Mouse (Mus musculus): ENCODE results near the gene Crip1.
A peak's percentile ranks its signal among the peaks of the same experiment; 100 is the strongest.

Gene Crip1

DNA sequence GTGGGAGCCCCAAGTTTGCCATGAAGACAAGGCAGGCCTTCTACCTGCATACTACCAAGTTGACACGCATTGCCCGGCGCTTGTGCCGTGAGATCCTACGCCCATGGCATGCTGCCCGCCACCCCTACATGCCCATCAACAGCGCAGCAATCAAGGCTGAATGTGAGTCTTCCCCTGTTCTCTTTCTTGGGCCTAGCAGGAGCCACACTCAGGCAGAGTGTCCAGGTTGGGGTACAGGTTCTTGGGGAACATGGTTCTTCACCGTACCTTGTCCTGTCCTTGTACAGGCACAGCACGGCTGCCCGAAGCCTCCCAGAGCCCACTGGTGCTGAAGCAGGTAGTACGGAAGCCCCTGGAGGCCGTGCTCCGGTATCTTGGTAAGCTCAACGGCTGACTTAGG lies 14.5 kb upstream of the Crip1 start:
- DNase-seq, result no peak

DNA sequence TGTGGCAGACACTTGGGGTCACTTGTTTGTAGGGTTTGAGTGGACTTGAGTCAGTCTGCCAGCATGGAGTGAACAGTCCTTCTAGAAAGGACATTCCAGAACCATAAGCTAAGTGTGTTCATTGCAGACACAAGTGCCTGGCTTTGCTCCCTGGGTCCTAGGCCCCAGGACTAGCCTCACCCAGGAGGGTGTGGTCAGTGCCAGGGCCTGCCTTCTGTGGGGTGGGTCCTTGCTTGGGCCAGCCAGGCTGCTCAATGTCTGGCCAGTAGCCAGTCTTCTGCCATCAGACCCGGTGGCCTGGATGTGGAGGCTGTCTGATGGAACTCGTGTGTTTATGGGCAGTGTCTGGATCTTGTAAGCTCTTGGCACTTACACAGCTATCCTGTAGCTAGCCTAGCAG lies 13.5 kb upstream of the Crip1 start:
- no peak for DNase-seq

DNA sequence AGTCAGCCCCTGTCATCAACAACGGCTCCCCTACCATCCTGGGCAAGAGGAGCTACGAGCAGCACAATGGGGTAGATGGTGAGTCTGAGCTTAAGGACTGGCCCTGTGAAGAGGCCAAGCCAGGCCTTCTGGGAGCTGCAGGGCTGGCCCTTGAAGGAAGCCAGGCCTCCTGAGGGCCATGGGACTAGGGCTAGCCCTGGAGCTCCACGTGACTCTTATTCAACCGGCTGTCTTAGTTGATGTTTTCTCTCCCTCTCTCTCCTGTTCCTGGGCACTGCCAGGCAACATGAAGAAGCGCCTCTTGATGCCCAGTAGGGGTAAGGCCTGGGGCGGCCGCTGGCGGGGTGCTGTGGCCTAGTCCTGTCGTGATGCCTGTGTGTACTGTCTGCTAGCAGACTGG lies 12.9 kb upstream of the Crip1 start:
- no peak for DNase-seq

DNA sequence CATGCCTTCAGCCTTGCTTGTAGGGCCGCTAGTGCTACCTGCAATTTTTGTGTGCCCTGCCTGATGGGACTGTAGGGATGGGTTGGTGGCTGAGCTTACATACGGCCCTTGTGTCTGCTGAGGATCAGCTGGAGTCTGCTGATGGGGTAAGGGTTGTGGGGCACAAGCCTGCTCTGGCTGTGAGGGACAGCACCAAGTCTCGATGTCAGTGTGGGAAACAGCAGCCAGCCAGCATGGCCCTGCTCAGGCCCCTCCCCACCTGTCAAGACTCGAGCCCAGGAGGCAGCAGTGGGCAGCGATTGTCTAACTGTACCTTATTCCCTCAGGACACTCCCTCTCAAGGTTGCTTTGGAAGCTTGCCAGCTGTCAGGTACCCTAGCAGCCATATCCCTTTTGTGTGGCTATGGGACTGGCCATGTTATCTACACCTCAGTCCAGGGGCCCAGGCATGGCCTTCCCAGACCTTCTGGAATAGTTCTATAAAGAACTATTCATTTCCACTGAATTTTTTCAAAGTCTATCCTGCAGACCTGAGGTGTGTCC lies 12.2 kb upstream of the Crip1 start:
- DNase-seq, result no peak

DNA sequence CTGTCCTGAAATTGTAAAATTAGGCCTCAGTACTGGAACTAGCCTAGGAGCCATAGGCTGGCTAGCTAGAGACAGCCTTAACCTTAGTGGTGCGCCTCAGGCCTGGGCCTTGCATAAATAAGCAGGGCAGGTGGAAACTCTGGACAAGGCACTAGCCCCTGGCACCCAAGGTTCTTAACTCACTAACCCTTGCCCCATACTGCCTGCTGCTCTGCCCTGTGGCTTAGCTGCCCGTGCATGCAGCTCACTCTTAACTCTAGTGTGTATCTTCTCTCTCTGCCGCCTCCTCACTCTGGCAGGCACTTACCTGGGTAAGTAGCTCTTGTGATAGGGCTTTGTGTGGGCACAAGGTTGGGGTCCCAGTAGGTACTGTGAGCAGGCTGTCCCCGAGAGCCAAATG lies 11.6 kb upstream of the Crip1 start:
- no peak for DNase-seq

DNA sequence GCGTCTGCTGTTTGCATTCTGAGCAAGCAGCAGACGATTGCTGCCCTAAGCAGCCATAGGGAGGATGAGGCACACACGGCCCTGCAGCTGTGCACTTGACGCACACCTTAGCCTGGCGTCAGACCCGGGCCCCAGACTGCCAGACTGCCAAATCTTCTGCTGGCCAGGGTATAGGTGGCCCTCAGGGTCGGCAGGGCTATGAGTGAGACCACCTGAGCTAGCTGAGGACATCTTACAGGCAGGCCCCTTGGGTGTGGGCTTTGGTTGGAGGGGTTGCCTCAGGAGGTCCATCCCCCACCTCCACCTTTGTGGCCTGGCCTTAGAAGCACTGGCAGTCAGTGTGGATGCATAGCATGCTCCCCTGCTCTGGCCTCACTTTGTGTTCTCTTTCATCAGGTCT lies 10.7 kb upstream of the Crip1 start:
- DNase-seq, result no peak

DNA sequence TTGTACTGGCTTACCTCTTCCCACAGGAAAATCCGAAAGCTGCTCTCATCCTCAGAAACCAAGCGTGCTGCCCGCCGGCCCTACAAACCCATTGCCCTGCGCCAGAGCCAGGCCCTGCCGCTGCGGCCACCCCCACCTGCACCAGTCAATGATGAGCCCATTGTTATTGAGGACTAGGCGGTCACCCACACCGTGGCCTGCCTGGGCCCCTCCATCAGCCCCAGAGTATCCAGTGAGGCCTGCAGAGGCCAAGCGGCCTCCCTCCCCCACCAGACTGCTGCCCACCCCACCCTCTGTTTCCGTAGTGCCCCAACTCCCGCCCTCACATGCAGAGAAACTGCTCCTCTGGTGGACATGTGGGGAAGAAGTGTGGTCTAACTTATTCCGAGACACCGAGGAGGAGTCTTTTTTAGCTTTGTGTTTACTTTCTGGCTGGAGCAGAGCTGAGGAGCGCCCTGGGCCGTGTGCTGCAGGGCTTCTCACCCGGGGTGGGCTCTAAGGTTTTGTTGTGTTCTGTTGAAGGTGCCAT lies 9.6 kb upstream of the Crip1 start:
- DNase-seq, result no peak

DNA sequence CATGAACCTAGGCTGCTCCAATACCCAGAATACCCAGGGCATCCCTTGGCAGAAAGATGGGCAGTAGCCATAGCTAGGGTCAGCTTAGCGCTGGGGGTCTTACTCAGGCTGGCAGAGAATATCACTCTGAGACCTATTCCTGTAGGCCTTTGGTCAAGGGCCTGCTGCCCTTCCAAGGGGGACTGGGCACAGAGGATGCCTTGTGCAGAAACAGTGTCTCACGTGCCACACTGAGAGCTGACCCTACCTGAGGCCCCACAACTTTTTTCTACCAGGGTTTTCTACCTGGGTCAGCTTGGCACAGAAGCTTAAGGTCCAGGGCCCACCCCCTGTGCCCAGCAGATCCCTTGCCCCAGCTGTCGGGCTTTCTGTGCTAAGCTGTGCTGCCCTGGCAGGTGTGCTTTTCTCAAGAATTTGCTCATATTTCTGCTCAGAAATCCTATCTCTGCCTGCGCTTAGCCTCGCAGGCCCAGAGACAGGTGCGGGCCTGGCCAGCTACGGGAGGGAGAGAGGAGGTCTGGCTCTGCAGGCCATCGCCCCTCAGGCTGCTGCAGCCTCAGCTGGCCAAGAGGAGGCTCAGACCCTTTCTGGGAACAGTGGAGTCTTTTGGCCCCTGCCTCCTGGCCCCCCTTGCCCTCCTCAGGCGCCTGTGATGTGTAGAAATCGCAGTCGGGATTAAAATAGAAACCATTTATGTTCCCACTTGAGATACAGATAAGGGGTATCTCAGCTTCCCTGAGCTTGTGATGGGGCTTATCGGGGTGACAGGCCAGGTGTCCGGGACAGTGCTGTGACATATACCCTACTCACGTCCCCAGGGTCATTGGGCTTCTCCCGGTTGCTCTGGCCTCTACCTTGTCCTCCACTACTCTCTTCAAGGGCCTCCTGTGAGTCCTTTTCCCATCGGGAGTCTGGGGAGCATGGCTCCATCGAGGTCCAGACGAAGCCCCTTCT lies 8.6 kb upstream of the Crip1 start:
- no peak for DNase-seq

DNA sequence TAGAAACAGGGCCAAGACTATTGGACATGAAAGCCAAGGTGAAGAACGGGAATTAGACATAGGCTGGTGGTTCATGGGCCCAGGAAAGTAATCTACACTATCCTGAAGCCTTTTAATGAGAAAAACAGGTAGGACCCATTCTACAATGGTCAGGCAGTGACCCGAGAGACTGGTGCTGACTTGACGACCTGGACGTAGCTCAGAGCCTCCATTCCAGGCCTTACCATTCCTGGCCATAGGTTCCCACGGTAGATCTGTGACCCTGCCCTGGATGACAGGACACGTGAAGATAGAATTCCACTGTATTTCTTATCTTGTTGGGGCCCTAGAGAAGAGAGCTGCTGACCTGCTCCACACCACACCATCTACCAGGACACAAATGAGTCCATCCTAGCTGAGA lies 7.8 kb upstream of the Crip1 start:
- no peak for DNase-seq

DNA sequence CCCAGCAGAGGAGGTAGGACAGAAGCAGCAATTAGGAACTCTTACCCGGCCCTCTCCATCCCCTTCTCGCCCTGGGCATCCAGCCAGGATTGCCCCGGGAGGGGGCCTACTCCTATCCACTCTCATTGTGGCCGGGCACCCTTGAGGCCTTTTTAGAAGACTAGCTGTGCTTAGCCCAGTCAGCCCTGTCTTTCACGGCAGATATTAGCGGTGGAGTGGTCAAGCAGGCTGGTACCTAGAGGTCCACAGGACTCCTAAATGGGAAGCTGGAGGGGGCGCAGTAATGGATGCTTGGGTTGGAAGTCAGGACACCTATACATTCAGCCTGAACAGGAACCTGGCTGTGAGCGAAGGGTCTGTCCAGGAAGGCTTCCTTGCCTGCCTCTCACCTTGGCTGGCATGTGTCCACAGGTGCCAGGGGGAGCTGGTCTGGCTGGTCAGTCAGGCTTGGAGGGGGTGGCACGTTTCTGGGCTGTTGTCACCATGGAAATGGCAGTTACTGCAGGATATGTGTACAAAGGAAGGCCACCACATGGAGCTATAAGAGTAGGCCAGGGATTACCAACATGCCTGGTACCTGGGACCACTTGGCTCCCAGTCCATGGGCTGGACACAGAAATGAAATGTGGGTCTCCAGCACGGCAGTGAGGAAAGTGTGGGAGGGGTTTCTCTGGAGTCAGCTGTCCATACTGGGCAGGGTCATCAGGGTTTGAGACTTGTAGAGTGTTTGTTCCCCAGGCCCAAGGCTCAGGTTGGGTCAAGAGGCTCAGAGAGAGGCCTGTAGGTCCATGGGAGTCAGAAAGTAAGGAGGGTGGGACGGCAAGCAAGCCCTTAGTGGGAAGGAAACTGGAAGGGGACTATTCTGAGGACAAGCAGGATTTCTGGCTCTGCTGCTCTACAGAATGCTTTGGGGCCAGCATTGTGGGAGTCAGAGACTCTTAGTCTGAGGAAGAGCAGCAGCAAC lies 6.9 kb upstream of the Crip1 start:
- DNase-seq, result no peak

DNA sequence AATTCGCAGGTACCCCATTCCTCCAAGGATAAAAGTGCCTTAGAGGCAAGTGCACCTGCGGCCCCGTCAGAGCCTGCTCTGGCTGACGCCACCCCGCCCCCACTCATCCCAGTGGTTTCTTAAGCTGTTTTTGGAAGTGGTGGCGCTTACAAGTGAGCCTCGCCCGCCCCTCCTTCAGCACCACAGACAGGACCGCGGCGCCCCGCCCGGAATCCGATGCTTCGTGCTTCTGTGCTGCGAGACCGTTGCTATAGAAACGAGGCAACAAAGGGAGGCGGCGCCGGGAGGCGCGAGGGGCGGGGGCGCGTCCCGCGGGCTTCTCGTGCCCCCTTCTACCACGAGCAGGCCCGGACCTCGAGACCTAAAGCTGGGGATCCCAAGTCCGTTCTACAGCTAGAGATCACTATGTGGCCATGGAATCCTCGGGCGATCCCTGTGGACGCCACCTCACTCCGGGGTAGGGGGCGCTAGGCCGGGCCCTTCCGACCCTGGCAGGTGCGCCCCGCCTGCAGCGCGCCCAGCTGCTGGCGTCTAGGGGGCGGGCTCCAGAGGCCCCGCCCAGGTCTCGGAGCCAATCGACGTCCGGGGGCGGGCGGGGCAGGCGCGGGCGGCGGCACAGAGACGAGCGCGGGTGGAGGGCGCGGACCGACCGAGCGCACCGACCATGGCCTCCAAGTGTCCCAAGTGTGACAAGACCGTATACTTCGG lies 6.1 kb upstream of the Crip1 start, which contains the start of gene Crip2:
Gene Crip2 (plus strand): TSS at position 329 of the 708 bp plus-strand sequence.
- DNase-seq, result peak; percentile 87

DNA sequence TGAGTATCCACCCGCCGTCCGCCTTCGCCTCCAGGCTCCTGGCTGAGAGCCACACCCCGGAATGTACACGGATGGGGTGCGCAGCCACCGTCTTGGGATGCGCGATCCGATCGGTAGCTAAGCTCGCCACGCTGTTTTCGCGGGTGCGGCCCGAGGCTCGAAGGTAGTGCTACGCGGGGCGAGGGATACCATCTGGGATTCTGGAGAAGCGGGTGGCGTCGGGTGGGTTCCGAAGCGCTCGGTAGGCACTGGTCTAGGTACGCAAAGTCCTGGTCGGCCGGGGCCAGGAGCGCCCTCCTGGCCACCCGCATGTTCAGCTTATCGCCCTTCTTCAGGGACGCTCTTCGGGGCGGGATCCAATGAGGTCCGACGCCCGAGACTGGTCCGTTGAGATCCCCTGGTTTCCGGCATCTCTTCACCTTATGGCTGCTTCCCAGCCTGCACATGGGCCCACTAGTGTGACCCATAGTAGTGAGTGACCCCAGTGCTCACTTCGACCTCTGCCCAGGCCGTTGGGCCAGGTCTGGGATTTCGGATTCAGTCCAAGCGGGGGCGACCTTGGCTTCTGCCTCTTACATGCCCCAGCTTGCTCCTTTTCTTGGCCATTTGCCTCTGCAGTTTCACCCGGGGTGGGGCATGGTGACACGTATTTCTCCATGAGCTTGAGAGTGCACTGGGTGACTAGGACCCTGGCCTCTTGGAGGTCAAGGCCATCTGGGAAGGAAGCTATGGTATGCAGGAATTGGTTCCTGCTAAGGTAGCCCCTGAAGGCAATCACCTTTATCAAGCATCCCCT lies 5.3 kb upstream of the Crip1 start:
- DNase-seq, result peak; percentile 63

DNA sequence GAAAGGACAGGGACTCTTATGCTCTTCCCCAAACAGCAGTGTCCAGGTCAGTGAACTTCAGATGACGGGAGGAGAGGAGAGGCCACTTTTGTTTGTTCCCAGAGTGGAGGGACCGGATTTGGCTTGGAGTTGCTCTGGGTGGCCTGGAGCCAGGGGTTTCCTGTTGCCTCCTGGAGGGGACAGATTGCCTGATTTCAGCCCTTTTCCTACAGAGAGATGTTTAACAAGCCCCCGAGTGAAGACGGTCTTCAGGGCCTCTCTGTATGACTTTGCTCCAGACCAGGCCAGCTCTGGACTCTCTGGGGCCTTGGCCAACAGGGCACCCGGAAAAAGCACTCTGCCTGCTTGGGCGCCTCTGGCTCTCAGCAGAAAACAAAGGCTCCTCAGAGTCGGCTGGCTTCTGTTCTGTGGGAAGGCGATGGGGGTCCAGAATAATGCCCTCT lies 4.6 kb upstream of the Crip1 start:
- no peak for DNase-seq

DNA sequence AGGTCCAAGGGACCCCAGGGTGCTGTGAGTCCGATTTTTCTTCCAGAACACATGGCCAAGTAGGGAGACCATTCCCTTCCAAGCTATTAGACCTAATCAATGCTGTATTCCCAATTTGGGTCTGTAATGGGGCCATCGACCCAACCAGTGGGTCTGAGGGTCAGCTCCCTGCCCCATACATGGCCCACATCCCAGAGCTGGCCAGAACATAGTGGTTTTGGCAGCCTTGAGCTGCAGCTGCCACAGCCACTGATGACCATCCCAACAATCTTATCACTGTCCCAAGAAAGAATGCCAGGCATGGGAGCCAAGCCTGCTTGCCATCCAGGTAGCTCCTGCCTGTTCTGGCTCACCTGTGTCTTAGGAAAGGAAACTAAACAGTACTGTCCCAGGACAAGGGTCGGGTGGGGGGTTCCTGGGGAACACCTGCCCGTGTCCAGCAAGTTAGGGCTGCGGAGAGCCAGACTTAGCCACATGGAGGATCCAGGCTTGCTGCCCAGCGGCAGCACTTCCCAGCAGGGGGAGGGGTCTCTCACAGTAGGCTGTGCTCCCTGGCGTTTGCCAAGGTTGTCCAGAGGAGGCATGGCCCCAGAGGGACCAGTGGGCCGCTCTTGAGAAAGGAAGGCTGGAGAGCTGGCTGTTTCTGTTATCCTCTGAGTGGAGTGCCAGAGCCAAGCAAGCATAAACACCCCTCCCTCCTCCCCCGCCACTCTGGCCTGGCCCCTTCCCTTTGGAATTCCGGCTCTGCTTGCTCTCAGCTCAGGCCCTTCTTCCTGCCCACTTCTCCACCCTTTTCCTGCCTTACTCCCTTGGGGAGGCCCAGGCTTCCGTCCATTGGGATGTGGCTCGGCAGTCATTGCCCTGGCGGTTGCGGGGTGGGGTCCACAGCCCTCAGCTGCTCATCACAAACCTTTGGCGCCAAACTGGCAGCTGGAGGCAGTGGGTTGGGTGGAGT lies 3.8 kb upstream of the Crip1 start:
- peak; percentile 46 for DNase-seq

DNA sequence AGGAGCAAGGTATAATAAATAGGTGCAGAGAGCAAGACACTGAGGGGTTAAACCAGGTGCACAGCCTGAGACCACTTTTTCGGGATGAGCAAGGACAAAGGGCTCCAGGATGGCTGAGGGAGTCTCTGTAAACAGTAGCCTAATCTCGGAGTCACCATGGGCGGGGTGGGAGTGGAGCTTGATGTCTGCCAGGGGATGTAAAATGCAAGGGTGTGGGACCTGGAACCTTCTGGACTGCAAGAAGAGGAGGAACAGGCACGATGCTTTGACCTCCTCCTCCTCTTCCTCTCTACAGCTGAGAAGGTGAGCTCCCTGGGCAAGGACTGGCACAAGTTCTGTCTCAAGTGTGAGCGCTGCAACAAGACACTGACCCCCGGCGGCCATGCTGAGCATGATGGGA lies 3.0 kb upstream of the Crip1 start:
- DNase-seq, result no peak

DNA sequence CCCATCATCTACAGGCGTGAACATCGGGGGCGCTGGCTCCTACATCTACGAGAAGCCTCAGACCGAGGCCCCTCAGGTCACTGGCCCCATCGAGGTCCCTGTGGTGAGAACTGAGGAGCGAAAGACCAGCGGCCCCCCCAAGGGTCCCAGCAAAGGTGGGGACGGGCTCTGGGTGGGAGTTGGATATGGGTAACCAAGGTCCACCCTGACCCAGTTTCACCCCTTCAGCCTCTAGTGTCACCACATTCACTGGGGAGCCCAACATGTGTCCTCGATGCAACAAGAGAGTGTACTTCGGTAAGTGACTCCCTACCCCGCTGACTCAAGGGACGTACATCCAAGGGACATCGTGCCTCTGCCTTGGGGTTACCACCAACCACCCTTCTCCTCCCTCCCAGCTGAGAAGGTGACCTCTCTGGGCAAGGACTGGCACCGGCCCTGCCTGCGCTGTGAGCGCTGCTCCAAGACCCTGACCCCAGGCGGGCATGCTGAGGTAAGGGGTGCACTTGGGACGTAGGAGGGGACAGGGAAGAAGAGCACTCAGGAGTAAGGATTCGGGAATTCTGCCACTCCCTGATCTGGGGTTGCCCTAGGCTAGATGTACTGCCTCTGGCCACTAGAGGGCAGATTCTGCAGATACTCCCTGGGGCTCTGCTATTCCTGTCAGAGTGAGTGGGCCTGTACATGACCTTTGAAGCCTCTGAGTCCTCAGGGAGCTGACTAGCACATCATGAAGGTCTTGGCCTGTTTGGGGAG lies 1.9 kb upstream of the Crip1 start:
- DNase-seq, result peak; percentile 45

DNA sequence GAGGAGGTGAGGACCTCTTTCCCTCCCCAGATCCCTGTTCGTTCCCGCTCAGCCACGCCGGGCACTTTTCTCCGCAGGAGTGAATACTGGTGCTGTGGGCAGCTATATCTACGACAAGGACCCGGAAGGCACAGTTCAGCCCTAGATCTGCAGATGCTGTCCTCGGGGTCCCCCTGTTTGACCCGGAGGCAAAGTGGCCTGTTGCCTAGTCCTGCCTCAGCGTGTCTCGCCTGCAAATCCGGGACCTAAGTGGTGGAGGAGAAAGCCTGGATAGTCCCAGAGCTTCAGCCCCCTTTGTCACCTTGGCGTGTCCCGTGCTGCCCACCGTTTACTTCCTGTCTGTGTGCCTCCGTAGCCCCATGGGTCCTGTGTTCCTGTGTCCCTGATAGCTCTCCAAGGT lies 1.2 kb upstream of the Crip1 start:
- DNase-seq, result no peak

DNA sequence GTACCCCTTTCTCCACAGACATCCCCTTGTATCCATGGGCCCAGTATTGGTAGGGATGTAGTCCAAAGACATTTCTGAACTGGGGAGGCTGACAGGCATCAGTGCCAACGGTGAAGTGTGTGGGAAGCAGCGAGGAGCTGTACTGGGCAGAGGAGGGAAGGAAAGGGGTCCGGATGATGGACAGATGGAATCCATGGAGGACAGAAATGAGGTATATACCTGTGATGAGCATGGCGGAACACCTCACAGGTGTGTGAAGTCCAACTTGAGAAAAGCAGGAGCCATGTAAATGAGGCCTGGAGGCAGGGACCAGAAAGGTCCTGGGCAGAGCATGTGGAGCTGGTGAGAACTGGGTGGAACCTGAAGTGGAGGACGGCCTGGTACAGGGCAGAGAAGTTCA lies 525 bp upstream of the Crip1 start:
- DNase-seq, result no peak

DNA sequence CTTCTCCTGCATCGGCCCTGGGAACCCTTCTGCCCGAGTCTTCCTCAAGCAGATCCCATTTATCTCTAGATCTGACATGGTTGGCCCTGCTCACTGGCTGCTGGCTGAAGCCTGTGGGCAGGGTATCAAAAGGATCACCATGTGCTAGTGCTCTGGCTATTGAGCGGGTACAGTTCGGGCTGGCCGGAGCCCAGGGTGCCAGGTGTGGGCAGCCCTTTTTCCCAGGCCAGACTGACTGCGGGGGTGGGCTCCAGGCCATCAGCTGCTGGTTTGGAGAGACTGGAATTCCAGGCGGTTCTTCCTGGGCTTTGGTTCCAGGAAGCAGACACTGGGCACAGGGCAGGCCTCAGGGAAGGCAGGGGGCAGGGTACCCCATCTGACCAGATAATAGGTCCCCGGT lies 1.4 kb downstream of the Crip1 start:
- DNase-seq, result no peak
